Mouse (Mus musculus) T-cell, adult 2 months (primary cell): ENCODE measurements around the gene Flrt1.
"Not testable (repeated sequence)": the region's sequence is repeated elsewhere in the genome, so short reads cannot be mapped to it uniquely, and the experiment has no call there.

Experiments
- DNase-seq: peaks from one replicate; pipeline ENCODE4 v3.0.0; 2022; ENCODE audit warnings: low spot score

The Flrt1 gene

GRCm38 (mm10) chr19:7103349-7103992, 2.1 kb downstream of the Flrt1 start:
- no peak for DNase-seq

DNA sequence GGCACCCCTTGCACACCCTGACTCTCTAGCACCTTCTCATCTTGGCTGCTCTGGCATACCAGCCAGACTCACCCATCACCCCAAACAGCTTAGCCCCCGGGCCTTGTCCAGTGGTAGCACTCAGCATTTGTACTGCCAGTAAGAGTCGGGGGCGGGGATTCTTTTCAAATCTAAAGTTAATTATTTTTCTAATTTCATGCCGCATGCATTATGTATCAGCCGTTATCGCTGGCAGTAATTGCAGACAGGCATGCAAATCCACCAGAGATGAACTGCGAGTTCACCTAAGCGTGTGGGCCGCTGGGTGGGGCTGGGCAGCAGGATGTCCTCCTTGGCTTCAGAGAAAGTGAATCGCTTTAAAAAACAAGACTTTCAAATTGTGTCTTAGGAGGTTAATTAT, 3.5 kb downstream of the Flrt1 start:
- no peak for DNase-seq

DNA sequence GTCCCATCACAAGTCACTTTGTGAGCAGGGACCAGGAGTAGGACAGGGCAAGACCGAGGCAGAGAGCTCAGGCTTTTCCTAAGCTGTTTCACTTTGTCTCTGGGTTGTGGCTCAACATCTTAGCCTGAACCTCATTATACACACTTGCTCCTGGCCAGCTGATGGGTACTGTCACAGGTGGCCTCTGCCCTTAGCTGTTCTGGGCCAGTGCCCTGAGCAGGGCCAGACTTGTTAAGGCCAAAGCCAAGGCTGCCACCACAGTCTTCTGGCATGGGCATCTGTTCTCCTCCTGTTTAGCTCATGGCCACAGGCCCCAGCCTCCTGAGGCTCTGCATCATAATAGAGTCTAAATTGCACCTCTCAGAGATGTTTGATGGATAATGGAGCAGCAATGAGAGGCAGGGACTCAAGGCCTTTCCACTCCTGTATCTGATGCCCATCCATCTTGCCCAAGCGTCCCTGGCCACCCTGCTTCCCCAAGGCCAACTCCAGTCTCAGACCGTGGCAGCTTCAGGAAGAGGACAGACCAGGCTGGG, 5.8 kb downstream of the Flrt1 start:
- DNase-seq, result no peak

- DNase-seq, result no peak
Measured at GRCm38 (mm10) chr19:7092756-7093155, 12.8 kb downstream of the Flrt1 start.

DNA sequence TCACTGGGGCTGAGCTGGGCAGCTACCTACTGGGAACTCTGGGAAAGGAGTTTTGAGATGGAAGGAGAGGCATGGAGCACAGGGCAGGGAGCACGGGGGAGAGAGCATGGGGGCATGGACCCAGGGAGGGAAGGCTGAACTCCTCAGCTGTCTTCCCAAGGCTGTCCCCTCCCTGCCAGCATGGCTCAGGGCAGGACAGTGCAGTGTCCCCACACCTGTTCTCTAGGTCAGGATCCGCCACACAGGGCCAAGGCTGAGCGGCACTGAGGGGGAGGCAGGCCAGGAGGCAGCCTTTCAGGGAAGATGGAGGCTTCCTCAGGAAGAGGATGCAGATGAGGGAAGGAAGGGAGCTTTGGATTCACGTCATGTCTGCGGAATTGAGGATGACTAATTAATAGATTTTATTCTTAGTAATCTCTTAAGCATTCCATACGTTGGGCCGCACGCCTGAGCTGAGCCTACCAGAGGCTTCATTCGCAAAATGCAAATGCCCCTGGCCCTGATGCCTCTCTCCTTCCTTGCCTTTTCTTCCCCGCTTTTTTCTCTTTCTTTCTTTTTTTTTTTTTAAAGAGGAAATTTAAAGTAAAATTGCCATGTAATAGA, 14.0 kb downstream of the Flrt1 start:
- DNase-seq, result no peak

GRCm38 (mm10) chr19:7090369-7091064, 15.0 kb downstream of the Flrt1 start:
- no peak for DNase-seq

GRCm38 (mm10) chr19:7089842-7090251, 15.7 kb downstream of the Flrt1 start:
- DNase-seq, result no peak

- no peak for DNase-seq
Measured at GRCm38 (mm10) chr19:7089050-7089449, 16.5 kb downstream of the Flrt1 start.

GRCm38 (mm10) chr19:7088558-7088957, 17.0 kb downstream of the Flrt1 start:
- no peak for DNase-seq

- no peak for DNase-seq
Measured at GRCm38 (mm10) chr19:7084734-7085133, 20.8 kb downstream of the Flrt1 start.

GRCm38 (mm10) chr19:7083035-7083794, 22.3 kb downstream of the Flrt1 start:
- no peak for DNase-seq

DNA sequence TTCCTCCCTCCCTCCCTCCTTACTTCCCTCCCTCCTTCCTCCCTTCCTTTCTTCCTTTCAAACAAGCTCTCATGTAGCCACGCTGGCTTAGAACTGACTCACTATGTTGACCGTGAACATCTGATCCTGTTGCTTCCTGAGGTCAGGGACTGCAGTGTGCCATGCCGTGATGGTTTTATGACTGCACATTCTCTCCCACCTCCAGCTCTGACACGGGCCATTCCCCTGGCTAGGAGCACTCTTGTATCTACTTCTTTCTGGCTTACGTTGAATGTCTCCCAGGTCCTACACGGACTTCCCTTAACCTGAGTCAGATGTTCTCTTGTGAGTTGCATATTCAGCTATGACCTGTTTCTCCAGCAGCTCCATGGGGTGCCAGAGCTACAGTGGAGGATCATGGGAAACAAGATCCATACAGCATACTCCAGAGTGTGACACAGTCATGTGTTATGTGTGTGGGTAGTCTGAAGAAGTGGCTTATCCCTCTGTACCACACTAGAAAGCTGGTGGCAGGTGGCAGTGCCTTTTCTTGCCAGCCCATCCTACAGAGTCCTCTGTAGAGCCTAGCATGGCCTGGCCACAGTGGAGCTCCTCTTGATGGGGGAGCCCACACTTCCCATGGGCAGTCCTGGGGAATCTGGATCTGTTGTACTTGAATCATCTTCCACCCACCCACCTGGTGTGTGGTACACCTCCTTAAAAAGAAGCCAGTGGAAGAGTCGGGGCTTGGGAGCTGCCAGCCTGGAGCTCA, 23.8 kb downstream of the Flrt1 start:
- DNase-seq, result no peak

DNA sequence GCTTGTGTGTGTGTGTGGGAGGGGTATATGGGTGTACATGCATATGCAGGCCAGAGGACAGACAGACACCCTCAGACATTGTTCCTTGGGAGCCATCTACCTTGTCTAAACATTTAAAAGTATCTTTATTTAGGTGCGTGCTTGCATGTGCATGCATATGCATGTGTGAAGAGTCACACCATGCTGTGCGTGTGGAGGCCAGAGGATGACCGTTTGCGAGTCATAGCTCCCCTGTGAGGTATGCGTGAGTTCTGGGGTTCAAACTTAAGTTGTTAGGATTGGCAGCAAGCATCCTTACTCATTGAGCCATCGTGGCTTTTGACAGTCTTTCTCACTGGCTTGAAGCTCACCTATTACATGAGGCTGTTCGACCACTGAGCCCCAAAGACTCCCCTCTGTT, 27.3 kb downstream of the Flrt1 start:
- DNase-seq, result no peak

- no peak for DNase-seq
Measured at GRCm38 (mm10) chr19:7077666-7078065, 27.9 kb downstream of the Flrt1 start.

- not testable (repeated sequence) for DNase-seq
Measured at GRCm38 (mm10) chr19:7075336-7075735, 30.2 kb downstream of the Flrt1 start.

DNA sequence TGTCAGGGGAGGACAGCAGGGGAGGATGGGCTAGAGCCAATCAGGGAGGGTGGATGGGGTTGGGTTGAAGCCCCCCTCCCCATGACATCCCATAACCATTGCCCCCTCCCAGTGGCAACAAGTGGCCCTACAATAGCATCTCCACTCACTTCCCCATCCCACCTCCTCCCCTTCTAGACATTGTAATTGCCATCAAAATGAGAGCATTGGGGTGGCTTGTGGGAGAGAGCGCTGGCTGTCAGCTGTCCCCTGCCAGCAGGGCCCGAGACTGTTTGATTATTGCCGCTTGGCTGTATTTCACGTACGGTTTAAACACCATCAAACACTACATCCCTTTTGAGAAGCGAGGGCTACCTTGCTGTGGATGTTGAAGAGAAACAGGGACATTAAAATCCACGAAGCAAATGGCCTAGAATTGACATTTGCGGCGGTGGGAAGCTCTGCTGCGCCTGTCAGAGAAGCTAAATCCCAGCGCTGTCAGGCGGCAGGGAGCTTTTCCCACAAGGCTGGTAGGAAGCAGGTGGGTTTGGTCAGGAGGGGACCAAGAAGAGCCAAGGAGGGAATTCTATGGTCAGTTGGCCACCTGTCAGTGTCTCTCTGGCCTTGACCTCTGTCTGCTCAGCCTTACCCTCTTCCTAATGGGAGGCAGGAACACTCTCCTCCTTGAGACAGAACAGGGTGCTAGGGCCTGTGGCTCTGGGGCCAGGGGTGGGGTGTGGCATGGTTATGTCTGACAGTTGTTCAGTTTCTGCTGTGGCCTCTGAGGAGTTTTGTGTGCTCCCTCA, 31.3 kb downstream of the Flrt1 start:
- no peak for DNase-seq

- DNase-seq, result no peak
Measured at GRCm38 (mm10) chr19:7072221-7072620, 33.3 kb downstream of the Flrt1 start.

DNA sequence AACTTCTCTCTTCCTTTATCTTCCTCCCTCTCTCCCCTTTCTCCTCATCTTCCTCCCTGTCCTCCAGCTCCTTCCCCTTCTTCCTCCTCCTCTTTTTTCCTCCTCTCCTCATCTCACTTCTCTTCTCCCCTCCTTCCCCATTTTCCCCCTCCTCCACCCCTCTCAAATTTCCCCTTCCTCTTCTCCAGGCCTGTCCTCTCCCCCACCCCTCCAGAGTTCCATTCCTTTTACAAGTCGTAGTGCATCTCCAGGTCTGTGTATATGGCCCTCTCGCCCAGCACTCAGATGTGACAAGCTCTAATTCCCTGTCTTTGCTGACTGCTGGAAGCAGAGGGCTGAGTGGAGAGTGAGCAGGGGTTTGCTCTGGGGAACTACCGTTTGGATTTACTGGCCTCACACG, 34.8 kb downstream of the Flrt1 start:
- no peak for DNase-seq

GRCm38 (mm10) chr19:7069781-7070763, 35.5 kb downstream of the Flrt1 start:
- no peak for DNase-seq
